Mouse (Mus musculus): ENCODE data around the gene Ulbp1. TPM values are rescaled to one million over a fixed set of nuclear protein-coding genes. Genes with fewer than 3 reads are reported as not detected.

The Ulbp1 gene
- polyA plus RNA-seq, 1 experiment: 0.07 TPM

GRCm38 (mm10) chr10:7393143-7394035 lies 80.0 kb downstream of the Ulbp1 start:
- TF ChIP-seq FLI1 (IDR thresholded peaks at IDR 0.05; ENCODE audit: low read length) (no peak), GATA1 (IDR thresholded peaks at IDR 0.05; ENCODE audit: borderline replicate concordance, low read length) (no peak)
- Histone ChIP-seq H3K27me3 (replicated peaks) (peaks cover 38% of the 10 kb centered on the region), H3K4me1 (peaks cover 21% of the 10 kb centered on the region), H3K4me3 (replicated peaks) (no peak overlapping the region), H3K36me3 (replicated peaks; ENCODE audit: low read length) (no peaks in the 10 kb centered on the region), H3K9me3 (peaks cover 7% of the 10 kb centered on the region; the same call in 1 of the 2 replicates)

GRCm38 (mm10) chr10:7391935-7392930 lies 81.2 kb downstream of the Ulbp1 start:
- H3K36me3 ChIP-seq (replicated peaks; ENCODE audit: low read length): no peaks in the 10 kb centered on the region
- H3K4me3 ChIP-seq (replicated peaks): peak overlapping the region; percentile 92
- peaks cover 21% of the 10 kb centered on the region for H3K4me1 ChIP-seq
- peaks cover 7% of the 10 kb centered on the region; the same call in 1 of the 2 replicates for H3K9me3 ChIP-seq
- peaks cover 38% of the 10 kb centered on the region for H3K27me3 ChIP-seq (replicated peaks)
- TF ChIP-seq FLI1 (IDR thresholded peaks at IDR 0.05; ENCODE audit: low read length) (no peak), GATA1 (IDR thresholded peaks at IDR 0.05; ENCODE audit: borderline replicate concordance, low read length) (no peak)

DNA sequence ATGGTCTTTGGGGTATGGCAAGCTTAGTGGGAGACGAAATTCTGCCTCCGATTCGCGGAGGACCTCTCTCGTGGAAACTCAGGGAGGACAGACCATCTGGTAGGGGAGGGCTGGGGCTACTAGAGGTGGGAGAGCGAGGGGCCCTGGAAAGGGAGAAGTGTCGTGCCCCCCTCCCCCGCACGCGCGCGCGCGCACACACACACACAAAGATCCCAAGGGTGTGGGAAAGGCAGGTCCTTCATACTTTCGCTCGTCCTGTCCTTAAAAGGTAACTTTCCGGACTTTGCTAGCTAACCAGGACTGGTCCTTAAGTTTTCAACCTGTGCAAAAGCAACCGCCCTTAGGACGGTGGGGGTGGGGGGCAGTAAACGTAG lies 81.9 kb downstream of the Ulbp1 start:
- Histone ChIP-seq H3K9me3 (peaks cover 7% of the 10 kb centered on the region; the same call in 1 of the 2 replicates), H3K27me3 (replicated peaks) (peaks cover 38% of the 10 kb centered on the region), H3K4me3 (replicated peaks) (peak overlapping the region; percentile 92), H3K36me3 (replicated peaks; ENCODE audit: low read length) (no peaks in the 10 kb centered on the region), H3K4me1 (peaks cover 21% of the 10 kb centered on the region)
- TF ChIP-seq FLI1 (IDR thresholded peaks at IDR 0.05; ENCODE audit: low read length) (no peak), GATA1 (IDR thresholded peaks at IDR 0.05; ENCODE audit: borderline replicate concordance, low read length) (no peak)

- peaks cover 21% of the 10 kb centered on the region for H3K4me1 ChIP-seq
- TF ChIP-seq FLI1 (IDR thresholded peaks at IDR 0.05; ENCODE audit: low read length): no peak
- TF ChIP-seq GATA1 (IDR thresholded peaks at IDR 0.05; ENCODE audit: borderline replicate concordance, low read length): no peak
- no peaks in the 10 kb centered on the region for H3K36me3 ChIP-seq (replicated peaks; ENCODE audit: low read length)
- peak overlapping the region; percentile 92 for H3K4me3 ChIP-seq (replicated peaks)
- H3K27me3 ChIP-seq (replicated peaks): peaks cover 38% of the 10 kb centered on the region
- H3K9me3 ChIP-seq: peaks cover 7% of the 10 kb centered on the region; the same call in 1 of the 2 replicates
Measured at GRCm38 (mm10) chr10:7391108-7391507, 82.3 kb downstream of the Ulbp1 start.

Other genes starting within 250 kb of the Ulbp1 start
- 0.56 TPM in 1 of 2 replicates, not detected in the other for gene Lrp11, start 116.2 kb upstream of the Ulbp1 start, polyA plus RNA-seq (2012; ENCODE audit: insufficient read depth, low replicate concordance)
- 0.50 TPM in 1 of 2 replicates, not detected in the other for gene Nup43, start 193.9 kb upstream of the Ulbp1 start, polyA plus RNA-seq (2012; ENCODE audit: insufficient read depth, low replicate concordance)
- 15.2 and 46.3 TPM in 2 replicates for gene Pcmt1, start 207.5 kb upstream of the Ulbp1 start, polyA plus RNA-seq (2012; ENCODE audit: insufficient read depth, low replicate concordance)
- 0.89 and 0.95 TPM in 2 replicates for gene Lats1, start 207.6 kb upstream of the Ulbp1 start, polyA plus RNA-seq (2012; ENCODE audit: insufficient read depth, low replicate concordance)

Data from megakaryocyte, embryonic 14.5 days (primary cell).